Mouse (Mus musculus): ENCODE results near the gene Poc1b. TPM values are rescaled to one million over a fixed set of nuclear protein-coding genes. Genes with fewer than 3 reads are reported as not detected.

Poc1b gene
- 4.4 and 5.1 TPM in 2 replicates for polyA plus RNA-seq (2012; rRNA removed)

DNA sequence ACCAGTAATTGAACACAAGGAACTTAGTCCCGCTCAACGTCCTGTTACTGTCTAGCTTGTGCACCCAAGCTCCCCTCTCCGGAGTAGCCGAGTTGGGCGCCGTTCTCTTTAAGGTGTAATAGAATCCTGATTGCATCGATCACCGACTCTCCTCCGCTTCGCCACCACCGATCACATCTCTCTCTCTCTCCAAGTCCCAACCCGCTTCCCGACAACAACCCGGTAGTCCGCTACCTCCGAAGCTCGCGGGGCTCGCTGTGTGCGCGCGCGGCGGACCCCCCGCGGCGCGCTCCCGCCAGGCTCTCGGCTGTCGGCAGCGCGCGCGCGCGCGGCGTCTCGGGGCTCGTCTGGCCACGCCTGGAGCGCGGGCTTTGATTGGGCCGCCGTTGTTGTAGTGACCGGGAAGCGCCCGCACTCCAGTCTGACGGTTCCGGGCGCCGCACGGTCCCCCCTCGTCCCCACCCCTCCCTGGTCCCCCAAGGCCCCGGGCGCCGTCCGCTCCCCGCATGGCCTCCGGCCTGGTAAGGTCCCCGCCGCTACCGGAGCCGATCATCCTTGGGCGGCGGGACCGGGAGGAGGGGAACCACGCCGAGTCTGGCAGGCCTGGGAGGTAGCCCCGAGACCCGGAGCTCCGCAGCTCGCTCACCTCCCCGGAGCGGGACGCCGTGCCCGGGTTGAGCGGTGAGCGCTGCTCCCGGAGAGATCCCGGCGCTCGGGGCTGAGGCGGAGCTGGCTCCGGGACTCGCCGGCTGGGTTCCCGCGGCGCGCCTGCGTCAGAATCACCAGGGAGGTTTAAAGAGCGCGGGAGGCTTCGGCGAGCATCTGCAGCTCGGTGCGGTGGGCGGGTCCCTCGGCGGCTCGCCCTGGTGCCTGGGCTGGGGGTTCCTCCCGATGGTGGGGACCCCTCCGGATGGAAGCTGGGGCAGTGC is at the start of gene Poc1b:
Poc1b (plus strand) TSS at position 334 of the 929 bp plus-strand sequence.
- under 1% methylated on average over 104 of the region's 106 CpGs for WGBS
- H3K4me3 ChIP-seq (ENCODE audit: extremely low read depth, insufficient read depth, insufficient read length), result peak within 1 kb of the TSS; percentile 99
- H3K4me1 ChIP-seq (ENCODE audit: control insufficient read depth, insufficient read depth, insufficient read length), result peaks cover 18% of the 10 kb centered on the region; the same call in 1 of the 2 replicates
- peak; percentile 55 to 75 for DNase-seq (ENCODE audit: low read depth in 1 of 2, low spot score in 2 of 2)
- H3K27ac ChIP-seq (ENCODE audit: insufficient read depth, low read length), result peak within 1 kb of the TSS; percentile 98
- TF ChIP-seq POLR2A (IDR thresholded peaks at IDR 0.05; ENCODE audit: low read depth, low read length) (no peak), CTCF (IDR thresholded peaks at IDR 0.05; ENCODE audit: extremely low read depth, insufficient read depth, insufficient read length, insufficient replicate concordance) (no peak)
- H3K27me3 ChIP-seq (ENCODE audit: control insufficient read depth, insufficient read depth, low read length), result no peaks in the 10 kb centered on the region
- H3K36me3 ChIP-seq (ENCODE audit: control insufficient read depth, insufficient read depth, low read length), result peaks cover 1% of the 10 kb centered on the region; the same call in 1 of the 2 replicates

DNA sequence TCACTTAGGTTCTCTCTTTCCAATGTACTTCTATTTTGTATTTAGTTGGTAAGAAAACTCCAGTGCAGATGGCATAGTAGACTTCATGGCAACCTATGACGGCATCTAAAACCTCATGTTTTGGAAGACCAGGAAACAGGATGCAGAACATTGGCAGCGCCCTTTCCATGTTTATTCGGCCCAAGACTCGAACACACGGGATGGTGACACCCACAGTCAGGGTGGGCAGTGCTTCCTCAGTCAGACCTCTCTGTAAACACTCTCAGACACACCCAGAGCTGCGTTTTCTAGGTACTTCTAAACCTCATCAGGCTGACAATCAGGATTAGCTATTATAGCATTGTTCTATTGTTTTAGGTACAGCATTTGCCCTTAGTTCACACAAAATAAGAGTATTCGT is 46.2 kb upstream of the Poc1b start:
- no peak for TF ChIP-seq POLR2A (IDR thresholded peaks at IDR 0.05; ENCODE audit: low read depth, low read length)
- TF ChIP-seq CTCF (IDR thresholded peaks at IDR 0.05; ENCODE audit: extremely low read depth, insufficient read depth, insufficient read length, insufficient replicate concordance), result no peak
- no peak overlapping the region for H3K27ac ChIP-seq (ENCODE audit: insufficient read depth, low read length)
- WGBS, result 88% methylated on average over 7 of the region's 7 CpGs
- DNase-seq (ENCODE audit: low read depth in 1 of 2, low spot score in 2 of 2), result no peak
- H3K27me3 ChIP-seq (ENCODE audit: control insufficient read depth, insufficient read depth, low read length), result no peaks in the 10 kb centered on the region
- H3K4me3 ChIP-seq (ENCODE audit: extremely low read depth, insufficient read depth, insufficient read length), result no peak overlapping the region
- H3K4me1 ChIP-seq (ENCODE audit: control insufficient read depth, insufficient read depth, insufficient read length), result no peaks in the 10 kb centered on the region
- H3K36me3 ChIP-seq (ENCODE audit: control insufficient read depth, insufficient read depth, low read length), result no peaks in the 10 kb centered on the region

DNA sequence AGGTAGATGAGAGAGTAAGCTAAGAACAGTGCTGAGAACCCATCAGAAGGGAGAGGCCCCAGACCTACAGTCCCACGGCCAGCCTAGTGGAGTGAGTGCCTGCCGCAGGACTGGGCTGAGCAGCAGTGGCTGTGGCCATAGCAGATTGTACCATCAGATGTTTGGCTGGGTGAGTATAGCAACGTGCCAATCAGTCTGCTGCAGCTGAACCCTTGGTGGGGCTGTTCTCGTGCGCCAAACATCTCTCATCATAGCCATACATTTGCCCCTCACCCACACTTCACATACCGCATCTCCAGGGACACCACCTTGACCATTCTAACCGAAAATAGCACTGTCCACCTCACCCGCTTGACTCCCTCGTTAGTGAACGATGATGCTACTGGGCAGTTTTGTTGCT is 45.4 kb upstream of the Poc1b start:
- Histone ChIP-seq H3K36me3 (ENCODE audit: control insufficient read depth, insufficient read depth, low read length) (no peaks in the 10 kb centered on the region), H3K4me1 (ENCODE audit: control insufficient read depth, insufficient read depth, insufficient read length) (no peaks in the 10 kb centered on the region), H3K27me3 (ENCODE audit: control insufficient read depth, insufficient read depth, low read length) (no peaks in the 10 kb centered on the region), H3K27ac (ENCODE audit: insufficient read depth, low read length) (no peak overlapping the region), H3K4me3 (ENCODE audit: extremely low read depth, insufficient read depth, insufficient read length) (no peak overlapping the region)
- DNase-seq (ENCODE audit: low read depth in 1 of 2, low spot score in 2 of 2), result no peak
- TF ChIP-seq POLR2A (IDR thresholded peaks at IDR 0.05; ENCODE audit: low read depth, low read length), result no peak
- 91% methylated on average over 10 of the region's 10 CpGs for WGBS

DNA sequence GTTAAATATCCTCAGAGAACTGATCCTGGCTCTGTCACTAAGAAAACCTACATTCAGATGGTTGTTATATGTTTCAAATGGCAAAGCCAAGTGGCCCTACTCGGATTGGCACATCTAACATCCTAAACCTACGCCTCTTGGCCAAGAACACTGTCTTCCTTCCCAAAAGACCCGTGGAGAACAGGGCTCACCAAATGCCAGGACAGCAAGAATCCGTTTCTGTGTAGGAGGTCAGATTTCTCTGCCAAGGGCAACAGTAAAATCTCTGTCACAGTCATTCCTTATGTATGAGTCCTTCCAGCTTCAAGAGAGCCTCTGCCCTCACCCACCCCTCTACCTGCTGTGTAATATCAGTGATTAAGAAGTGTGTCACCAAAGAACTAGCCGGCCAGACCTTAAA is 44.3 kb upstream of the Poc1b start:
- no peak for TF ChIP-seq CTCF (IDR thresholded peaks at IDR 0.05; ENCODE audit: extremely low read depth, insufficient read depth, insufficient read length, insufficient replicate concordance)
- no peak for TF ChIP-seq POLR2A (IDR thresholded peaks at IDR 0.05; ENCODE audit: low read depth, low read length)
- WGBS, result 84% methylated on average over 5 of the region's 5 CpGs
- Histone ChIP-seq H3K27ac (ENCODE audit: insufficient read depth, low read length) (no peak overlapping the region), H3K4me3 (ENCODE audit: extremely low read depth, insufficient read depth, insufficient read length) (no peak overlapping the region), H3K36me3 (ENCODE audit: control insufficient read depth, insufficient read depth, low read length) (no peaks in the 10 kb centered on the region), H3K4me1 (ENCODE audit: control insufficient read depth, insufficient read depth, insufficient read length) (no peaks in the 10 kb centered on the region), H3K27me3 (ENCODE audit: control insufficient read depth, insufficient read depth, low read length) (no peaks in the 10 kb centered on the region)
- DNase-seq (ENCODE audit: low read depth in 1 of 2, low spot score in 2 of 2), result no peak

- no peak overlapping the region for H3K27ac ChIP-seq (ENCODE audit: insufficient read depth, low read length)
- no peak overlapping the region for H3K4me3 ChIP-seq (ENCODE audit: extremely low read depth, insufficient read depth, insufficient read length)
- WGBS, result 92% methylated on average over 18 of the region's 18 CpGs
- TF ChIP-seq CTCF (IDR thresholded peaks at IDR 0.05; ENCODE audit: extremely low read depth, insufficient read depth, insufficient read length, insufficient replicate concordance) (no peak), POLR2A (IDR thresholded peaks at IDR 0.05; ENCODE audit: low read depth, low read length) (no peak)
- no peak for DNase-seq (ENCODE audit: low read depth in 1 of 2, low spot score in 2 of 2)
- no peaks in the 10 kb centered on the region for H3K36me3 ChIP-seq (ENCODE audit: control insufficient read depth, insufficient read depth, low read length)
- H3K27me3 ChIP-seq (ENCODE audit: control insufficient read depth, insufficient read depth, low read length), result no peaks in the 10 kb centered on the region
- H3K4me1 ChIP-seq (ENCODE audit: control insufficient read depth, insufficient read depth, insufficient read length), result no peaks in the 10 kb centered on the region
Observed at GRCm38 (mm10) chr10:99076113-99076895, 30.5 kb upstream of the Poc1b start.

- no peak for DNase-seq (ENCODE audit: low read depth in 1 of 2, low spot score in 2 of 2)
Observed at GRCm38 (mm10) chr10:99078621-99079020, 28.2 kb upstream of the Poc1b start.

More at GRCm38 (mm10) chr10:99078621-99079020, 28.2 kb upstream of the Poc1b start:
- WGBS, result 47% methylated on average over 2 of the region's 2 CpGs
- Histone ChIP-seq H3K27ac (ENCODE audit: insufficient read depth, low read length) (no peak overlapping the region), H3K36me3 (ENCODE audit: control insufficient read depth, insufficient read depth, low read length) (no peaks in the 10 kb centered on the region), H3K4me3 (ENCODE audit: extremely low read depth, insufficient read depth, insufficient read length) (no peak overlapping the region), H3K27me3 (ENCODE audit: control insufficient read depth, insufficient read depth, low read length) (no peaks in the 10 kb centered on the region), H3K4me1 (ENCODE audit: control insufficient read depth, insufficient read depth, insufficient read length) (no peaks in the 10 kb centered on the region)
- TF ChIP-seq POLR2A (IDR thresholded peaks at IDR 0.05; ENCODE audit: low read depth, low read length) (no peak), CTCF (IDR thresholded peaks at IDR 0.05; ENCODE audit: extremely low read depth, insufficient read depth, insufficient read length, insufficient replicate concordance) (no peak)
